Mouse (Mus musculus): Measurements from ENCODE around the gene Cul1. TPM values are rescaled to one million over a fixed set of nuclear protein-coding genes. Genes with fewer than 3 reads are reported as not detected.

Cul1 gene
- polyA plus RNA-seq, 1 experiment = 142 TPM

GRCm38 (mm10) chr6:47532547-47532946 lies 79.3 kb downstream of the Cul1 start:
- no peak overlapping the region for H3K4me3 ChIP-seq (ENCODE audit: low read depth, low read length)
- H3K4me1 ChIP-seq (ENCODE audit: control insufficient read depth, insufficient read depth, low read length) = no peaks in the 10 kb centered on the region
- no peaks in the 10 kb centered on the region for H3K9me3 ChIP-seq (replicated peaks; ENCODE audit: control insufficient read depth, insufficient read depth, low read length, poor library complexity, severe bottlenecking)
- no peaks in the 10 kb centered on the region for H3K27me3 ChIP-seq (ENCODE audit: control insufficient read depth, insufficient read depth, low read length, poor library complexity, severe bottlenecking)
- TF ChIP-seq EP300 (IDR thresholded peaks at IDR 0.05; ENCODE audit: insufficient read depth, low read depth, low read length) = no peak
- peaks cover 53% of the 10 kb centered on the region for H3K36me3 ChIP-seq (ENCODE audit: control insufficient read depth, insufficient read depth, low read length, poor library complexity, severe bottlenecking)
- no peak overlapping the region for H3K9ac ChIP-seq (ENCODE audit: low read depth, poor library complexity, severe bottlenecking)
- no peak overlapping the region for H3K27ac ChIP-seq (ENCODE audit: insufficient read depth, low read length)

GRCm38 (mm10) chr6:47535333-47535732 lies 82.1 kb downstream of the Cul1 start:
- H3K36me3 ChIP-seq (ENCODE audit: control insufficient read depth, insufficient read depth, low read length, poor library complexity, severe bottlenecking) = peaks cover 45% of the 10 kb centered on the region
- no peaks in the 10 kb centered on the region for H3K4me1 ChIP-seq (ENCODE audit: control insufficient read depth, insufficient read depth, low read length)
- no peaks in the 10 kb centered on the region for H3K9me3 ChIP-seq (replicated peaks; ENCODE audit: control insufficient read depth, insufficient read depth, low read length, poor library complexity, severe bottlenecking)
- H3K9ac ChIP-seq (ENCODE audit: low read depth, poor library complexity, severe bottlenecking) = no peak overlapping the region
- no peak for TF ChIP-seq CTCF (IDR thresholded peaks at IDR 0.05; ENCODE audit: low read depth, low read length)
- no peak for TF ChIP-seq EP300 (IDR thresholded peaks at IDR 0.05; ENCODE audit: insufficient read depth, low read depth, low read length)
- TF ChIP-seq POLR2A (IDR thresholded peaks at IDR 0.05; ENCODE audit: insufficient read depth, low read length) = no peak
- H3K27me3 ChIP-seq (ENCODE audit: control insufficient read depth, insufficient read depth, low read length, poor library complexity, severe bottlenecking) = no peaks in the 10 kb centered on the region
- no peak overlapping the region for H3K4me3 ChIP-seq (ENCODE audit: low read depth, low read length)
- H3K27ac ChIP-seq (ENCODE audit: insufficient read depth, low read length) = no peak overlapping the region

- peaks cover 51% of the 10 kb centered on the region for H3K36me3 ChIP-seq (ENCODE audit: control insufficient read depth, insufficient read depth, low read length, poor library complexity, severe bottlenecking)
- H3K4me1 ChIP-seq (ENCODE audit: control insufficient read depth, insufficient read depth, low read length) = no peaks in the 10 kb centered on the region
- no peak overlapping the region for H3K4me3 ChIP-seq (ENCODE audit: low read depth, low read length)
- TF ChIP-seq CTCF (IDR thresholded peaks at IDR 0.05; ENCODE audit: low read depth, low read length) (no peak), EP300 (IDR thresholded peaks at IDR 0.05; ENCODE audit: insufficient read depth, low read depth, low read length) (no peak), POLR2A (IDR thresholded peaks at IDR 0.05; ENCODE audit: insufficient read depth, low read length) (no peak)
- no peaks in the 10 kb centered on the region for H3K27me3 ChIP-seq (ENCODE audit: control insufficient read depth, insufficient read depth, low read length, poor library complexity, severe bottlenecking)
- no peak overlapping the region for H3K9ac ChIP-seq (ENCODE audit: low read depth, poor library complexity, severe bottlenecking)
- no peak overlapping the region for H3K27ac ChIP-seq (ENCODE audit: insufficient read depth, low read length)
- H3K9me3 ChIP-seq (replicated peaks; ENCODE audit: control insufficient read depth, insufficient read depth, low read length, poor library complexity, severe bottlenecking) = no peaks in the 10 kb centered on the region
Observed at GRCm38 (mm10) chr6:47552280-47552679, 99.1 kb downstream of the Cul1 start.

- Histone ChIP-seq H3K9ac (ENCODE audit: low read depth, poor library complexity, severe bottlenecking) (no peak overlapping the region), H3K27me3 (ENCODE audit: control insufficient read depth, insufficient read depth, low read length, poor library complexity, severe bottlenecking) (no peaks in the 10 kb centered on the region), H3K4me1 (ENCODE audit: control insufficient read depth, insufficient read depth, low read length) (no peaks in the 10 kb centered on the region), H3K27ac (ENCODE audit: insufficient read depth, low read length) (no peak overlapping the region), H3K9me3 (replicated peaks; ENCODE audit: control insufficient read depth, insufficient read depth, low read length, poor library complexity, severe bottlenecking) (no peaks in the 10 kb centered on the region), H3K4me3 (ENCODE audit: low read depth, low read length) (no peak overlapping the region), H3K36me3 (ENCODE audit: control insufficient read depth, insufficient read depth, low read length, poor library complexity, severe bottlenecking) (peaks cover 37% of the 10 kb centered on the region)
- TF ChIP-seq CTCF (IDR thresholded peaks at IDR 0.05; ENCODE audit: low read depth, low read length) (no peak), EP300 (IDR thresholded peaks at IDR 0.05; ENCODE audit: insufficient read depth, low read depth, low read length) (no peak), POLR2A (IDR thresholded peaks at IDR 0.05; ENCODE audit: insufficient read depth, low read length) (no peak)
Observed at GRCm38 (mm10) chr6:47559287-47559686, 106.1 kb downstream of the Cul1 start.

- no peak for TF ChIP-seq EP300 (IDR thresholded peaks at IDR 0.05; ENCODE audit: insufficient read depth, low read depth, low read length)
- no peak for TF ChIP-seq CTCF (IDR thresholded peaks at IDR 0.05; ENCODE audit: low read depth, low read length)
- TF ChIP-seq POLR2A (IDR thresholded peaks at IDR 0.05; ENCODE audit: insufficient read depth, low read length) = no peak
- Histone ChIP-seq H3K4me1 (ENCODE audit: control insufficient read depth, insufficient read depth, low read length) (no peaks in the 10 kb centered on the region), H3K9me3 (replicated peaks; ENCODE audit: control insufficient read depth, insufficient read depth, low read length, poor library complexity, severe bottlenecking) (no peaks in the 10 kb centered on the region), H3K9ac (ENCODE audit: low read depth, poor library complexity, severe bottlenecking) (no peak overlapping the region), H3K36me3 (ENCODE audit: control insufficient read depth, insufficient read depth, low read length, poor library complexity, severe bottlenecking) (peaks cover 29% of the 10 kb centered on the region), H3K4me3 (ENCODE audit: low read depth, low read length) (no peak overlapping the region), H3K27me3 (ENCODE audit: control insufficient read depth, insufficient read depth, low read length, poor library complexity, severe bottlenecking) (no peaks in the 10 kb centered on the region), H3K27ac (ENCODE audit: insufficient read depth, low read length) (no peak overlapping the region)
Observed at GRCm38 (mm10) chr6:47560407-47560806, 107.2 kb downstream of the Cul1 start.

- no peaks in the 10 kb centered on the region for H3K4me1 ChIP-seq (ENCODE audit: control insufficient read depth, insufficient read depth, low read length)
- H3K9ac ChIP-seq (ENCODE audit: low read depth, poor library complexity, severe bottlenecking) = no peak overlapping the region
- no peak for TF ChIP-seq CTCF (IDR thresholded peaks at IDR 0.05; ENCODE audit: low read depth, low read length)
- no peak for TF ChIP-seq EP300 (IDR thresholded peaks at IDR 0.05; ENCODE audit: insufficient read depth, low read depth, low read length)
- no peak for TF ChIP-seq POLR2A (IDR thresholded peaks at IDR 0.05; ENCODE audit: insufficient read depth, low read length)
- no peak overlapping the region for H3K27ac ChIP-seq (ENCODE audit: insufficient read depth, low read length)
- no peaks in the 10 kb centered on the region for H3K27me3 ChIP-seq (ENCODE audit: control insufficient read depth, insufficient read depth, low read length, poor library complexity, severe bottlenecking)
- peaks cover 28% of the 10 kb centered on the region for H3K36me3 ChIP-seq (ENCODE audit: control insufficient read depth, insufficient read depth, low read length, poor library complexity, severe bottlenecking)
- no peaks in the 10 kb centered on the region for H3K9me3 ChIP-seq (replicated peaks; ENCODE audit: control insufficient read depth, insufficient read depth, low read length, poor library complexity, severe bottlenecking)
- H3K4me3 ChIP-seq (ENCODE audit: low read depth, low read length) = no peak overlapping the region
Observed at GRCm38 (mm10) chr6:47560846-47561245, 107.6 kb downstream of the Cul1 start.
